Mouse (Mus musculus): ENCODE data around the gene Kansl2.

Kansl2 gene

GRCm38 (mm10) chr15:98504514-98504913, 29.6 kb downstream of the Kansl2 start:
- in situ Hi-C loops (cut with MboI, MseI), result no loop called here

- in situ Hi-C loops (cut with MboI, MseI), result no loop called here
Observed at GRCm38 (mm10) chr15:98503317-98503716, 30.7 kb downstream of the Kansl2 start.

- in situ Hi-C loops (cut with MboI, MseI), result no loop called here
Observed at GRCm38 (mm10) chr15:98497631-98498030, 36.4 kb downstream of the Kansl2 start.

GRCm38 (mm10) chr15:98492102-98492501, 42.0 kb downstream of the Kansl2 start, which contains the start of gene Olfr279:
Gene Olfr279, plus strand, starts transcription at chr15:98492402.
- in situ Hi-C loops (cut with MboI, MseI), result no loop called here

GRCm38 (mm10) chr15:98491332-98491731, 42.7 kb downstream of the Kansl2 start:
- in situ Hi-C loops (cut with MboI, MseI), result no loop called here

- in situ Hi-C loops (cut with MboI, MseI), result no loop called here
Observed at GRCm38 (mm10) chr15:98486433-98487021, 47.5 kb downstream of the Kansl2 start.

GRCm38 (mm10) chr15:98483907-98484886, 49.9 kb downstream of the Kansl2 start:
- in situ Hi-C loops (cut with MboI, MseI), result no loop called here

GRCm38 (mm10) chr15:98482701-98483100, 51.4 kb downstream of the Kansl2 start, which contains the start of gene Lalba:
Gene Lalba, minus strand, starts transcription at chr15:98482721.
- in situ Hi-C loops (cut with MboI, MseI), result no loop called here

GRCm38 (mm10) chr15:98479568-98480102, 54.4 kb downstream of the Kansl2 start:
- in situ Hi-C loops (cut with MboI, MseI), result no loop called here

- in situ Hi-C loops (cut with MboI, MseI), result no loop called here
Observed at GRCm38 (mm10) chr15:98476281-98476680, 57.8 kb downstream of the Kansl2 start.

GRCm38 (mm10) chr15:98475382-98475781, 58.7 kb downstream of the Kansl2 start:
- in situ Hi-C loops (cut with MboI, MseI), result no loop called here

- in situ Hi-C loops (cut with MboI, MseI), result no loop called here
Observed at GRCm38 (mm10) chr15:98474958-98475357, 59.1 kb downstream of the Kansl2 start.

GRCm38 (mm10) chr15:98471539-98471938, 62.5 kb downstream of the Kansl2 start:
- in situ Hi-C loops (cut with MboI, MseI), result no loop called here

- in situ Hi-C loops (cut with MboI, MseI), result no loop called here
Observed at GRCm38 (mm10) chr15:98469596-98469995, 64.5 kb downstream of the Kansl2 start, which contains the start of gene OR5BS1P. Gene OR5BS1P, plus strand, starts transcription at chr15:98469896.

Data from T-helper 17 cell (primary cell).